Mouse (Mus musculus): ENCODE results near the gene Tmem255a.
A peak's percentile ranks its signal among the peaks of the same experiment; 100 is the strongest.

The Tmem255a gene

DNA sequence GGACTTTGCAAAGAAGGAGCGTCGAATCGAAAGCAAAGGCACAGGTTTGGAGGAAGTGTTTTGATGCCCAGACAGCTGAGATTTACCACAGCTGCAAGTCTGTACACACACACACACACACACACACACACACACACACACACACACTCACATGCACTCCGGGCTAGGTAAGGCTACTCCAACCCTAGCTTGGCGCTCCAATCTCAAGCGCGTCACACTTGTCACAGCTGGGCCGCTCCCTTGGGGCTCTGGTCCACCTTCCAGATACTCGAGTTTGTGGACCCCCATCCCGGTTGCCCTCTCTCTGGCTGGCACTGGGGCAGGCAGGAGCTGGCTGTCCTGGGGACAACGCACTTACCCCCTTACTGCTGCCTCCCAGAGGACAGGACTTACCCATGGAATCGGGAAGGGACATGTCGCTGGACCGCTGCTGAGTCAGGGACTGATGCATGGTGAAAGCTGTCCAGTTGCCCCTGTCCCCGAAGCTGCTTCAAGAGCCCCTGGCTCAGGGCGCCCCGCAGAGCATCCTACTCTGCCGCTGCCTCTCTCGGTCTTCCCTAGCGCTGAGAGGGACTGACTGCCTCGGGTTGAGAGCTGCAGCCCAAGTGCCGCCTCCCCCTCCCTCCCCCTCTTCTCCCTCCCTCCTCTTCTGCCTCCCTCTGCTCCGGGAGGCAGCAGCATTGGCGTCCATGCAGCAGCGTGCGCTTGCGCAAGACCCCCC lies at the start of gene Tmem255a:
Tmem255a (minus strand) TSS at position 589 of the 721 bp plus-strand sequence.
- peak; percentile 15 to 32 for DNase-seq

DNA sequence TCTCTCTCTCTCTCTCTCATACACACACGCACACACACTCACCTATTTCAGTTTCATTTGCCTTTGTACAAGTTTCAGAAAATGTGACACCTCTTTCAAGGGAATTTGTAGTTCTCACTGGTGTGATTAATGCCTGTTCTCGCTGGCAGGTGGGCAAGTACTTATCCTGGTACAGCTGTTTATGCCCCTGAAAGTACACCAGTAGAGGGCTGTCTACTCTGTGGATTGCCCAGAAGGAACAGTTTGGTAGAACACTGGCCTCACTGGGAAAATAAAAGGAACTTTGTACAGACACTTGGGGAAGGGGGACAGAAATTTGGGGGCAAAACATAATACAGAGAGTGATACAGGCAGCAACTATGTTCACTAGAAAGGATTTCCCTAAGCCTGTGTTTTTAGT lies 7.4 kb upstream of the Tmem255a start:
- DNase-seq = no peak

GRCm38 (mm10) chrX:38250352-38250950 lies 1.8 kb downstream of the Tmem255a start:
- DNase-seq = peak; percentile 21 to 41

DNA sequence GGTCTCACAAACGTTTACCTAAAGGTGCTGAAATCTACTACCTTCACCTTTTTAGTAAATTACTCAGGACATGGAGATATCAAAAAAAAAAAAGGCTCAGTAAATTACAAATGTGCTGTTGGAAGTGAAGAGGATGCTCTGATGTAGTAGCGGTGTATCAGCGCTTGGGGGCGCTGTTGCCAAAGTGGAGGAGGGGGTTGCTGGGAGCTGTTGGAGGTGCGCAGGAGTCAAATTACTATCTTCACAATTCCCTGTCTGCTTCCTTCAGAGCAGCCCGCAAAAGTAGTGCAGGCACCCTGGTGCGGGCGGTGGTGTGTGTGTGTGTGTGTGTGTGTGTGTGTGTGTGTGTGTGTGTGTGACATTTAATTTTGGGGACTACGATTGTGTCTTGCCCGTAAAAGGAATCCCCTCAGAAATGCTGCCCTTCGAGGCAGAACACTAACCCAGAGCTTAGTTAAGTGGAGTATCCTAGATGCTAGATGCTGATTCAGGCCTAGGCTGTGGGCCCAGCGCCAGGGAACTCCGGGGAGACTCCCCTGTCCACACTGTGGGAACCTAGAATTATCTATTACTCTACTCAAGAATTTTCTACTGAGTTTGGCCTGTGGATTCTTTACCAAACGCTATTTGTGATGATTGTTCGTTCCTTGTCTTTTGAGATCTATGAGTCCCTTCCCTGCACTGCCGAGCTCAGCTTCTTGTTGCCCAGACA lies 2.4 kb downstream of the Tmem255a start:
- peak; percentile 44 to 62 for DNase-seq

DNA sequence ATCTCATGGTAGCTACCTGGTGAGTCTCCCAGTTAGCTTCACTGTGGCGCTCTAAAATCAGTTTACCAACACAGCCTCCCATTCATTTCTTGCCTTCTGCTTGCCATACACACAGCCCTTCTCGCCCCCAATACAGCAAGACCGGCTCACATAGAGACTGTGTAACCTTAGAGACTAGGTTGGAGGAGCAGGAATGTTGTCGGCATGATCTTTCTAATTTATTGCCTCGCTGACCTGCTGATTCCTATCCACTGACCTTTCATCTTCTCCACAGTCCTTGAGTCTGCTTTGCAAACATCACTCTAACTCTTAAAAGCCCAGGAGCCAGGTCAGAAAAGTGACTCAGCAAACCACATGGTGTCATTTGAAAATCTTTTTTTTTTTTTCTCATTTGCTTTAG lies 4.6 kb downstream of the Tmem255a start:
- no peak for DNase-seq

- DNase-seq = no peak
Observed at GRCm38 (mm10) chrX:38247108-38247507, 5.1 kb downstream of the Tmem255a start.

- peak; percentile 8 to 50 for DNase-seq
Observed at GRCm38 (mm10) chrX:38237731-38238130, 14.5 kb downstream of the Tmem255a start.

- DNase-seq = no peak
Observed at GRCm38 (mm10) chrX:38229888-38230287, 22.4 kb downstream of the Tmem255a start.

DNA sequence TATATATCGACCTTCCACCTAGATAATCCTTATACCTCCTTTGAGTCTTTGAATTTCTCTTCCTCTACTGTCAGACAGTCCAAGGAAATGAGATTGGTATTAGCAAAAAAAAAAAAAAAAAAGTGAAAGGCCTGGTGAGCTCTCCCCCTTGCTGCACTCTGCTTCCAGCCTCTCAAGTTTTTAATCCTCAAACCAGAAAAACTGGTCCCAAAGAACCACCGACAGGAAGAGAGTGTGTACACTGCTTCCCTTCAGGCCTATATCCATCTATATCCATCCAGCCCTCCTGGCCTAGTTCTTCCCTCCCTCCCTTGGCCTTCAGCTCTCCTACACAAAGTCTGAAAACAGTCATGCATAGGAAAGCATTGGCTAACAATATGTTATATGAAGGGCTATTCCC lies 29.5 kb downstream of the Tmem255a start:
- no peak for DNase-seq

GRCm38 (mm10) chrX:38217676-38217991 lies 34.6 kb downstream of the Tmem255a start:
- DNase-seq = no peak

GRCm38 (mm10) chrX:38216986-38217675 lies 35.1 kb downstream of the Tmem255a start:
- no peak for DNase-seq

GRCm38 (mm10) chrX:38207392-38207791 lies 44.8 kb downstream of the Tmem255a start:
- no peak for DNase-seq

DNA sequence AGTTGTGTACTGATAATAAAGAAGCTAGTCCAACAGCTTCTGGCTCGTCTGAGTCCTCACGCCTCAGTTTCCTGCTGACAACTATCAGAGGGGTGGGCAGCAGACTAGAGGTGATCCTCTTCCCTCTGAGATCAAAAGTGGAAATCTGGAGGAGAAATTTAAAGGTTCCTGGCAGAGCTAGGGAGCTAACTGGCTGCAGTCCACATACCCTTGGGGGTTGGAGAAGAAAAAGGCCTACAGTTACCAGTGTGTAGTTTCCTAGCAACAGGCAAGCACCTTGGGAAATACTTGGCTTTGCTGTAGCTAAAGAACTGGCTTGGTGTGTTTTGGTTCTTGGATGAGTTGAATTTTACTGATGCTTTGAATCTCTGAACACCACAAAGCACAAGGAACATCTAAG lies 50.4 kb downstream of the Tmem255a start:
- DNase-seq = no peak

- DNase-seq = peak; percentile 4
Observed at GRCm38 (mm10) chrX:38190458-38190764, 61.8 kb downstream of the Tmem255a start.

- DNase-seq = peak; percentile 89 to 95
Observed at GRCm38 (mm10) chrX:38189552-38190457, 62.4 kb downstream of the Tmem255a start, which contains the start of gene Zbtb33. Gene Zbtb33 (plus strand): TSS chrX:38189793.

DNA sequence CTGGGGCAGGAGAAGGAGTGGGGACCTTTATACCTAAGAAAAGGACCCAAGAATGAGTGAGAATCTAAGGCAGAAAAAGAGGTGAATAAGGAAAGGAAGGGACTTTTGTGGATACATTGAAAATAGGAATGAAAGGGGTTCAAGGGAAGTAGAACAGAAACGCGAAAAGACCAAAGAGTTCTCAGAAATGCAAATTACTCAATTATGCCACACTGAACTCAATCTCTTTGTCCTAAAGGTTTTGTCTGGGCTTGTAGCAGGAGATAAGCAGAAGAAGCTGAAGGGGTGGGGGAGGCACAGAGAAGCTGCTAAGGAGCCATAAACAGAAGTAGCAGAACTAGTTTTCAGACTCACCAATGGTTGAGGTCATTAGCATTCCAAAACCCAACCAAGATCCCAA lies 66.7 kb downstream of the Tmem255a start:
- no peak for DNase-seq

- peak; percentile 20 to 72 for DNase-seq
Observed at GRCm38 (mm10) chrX:38181608-38182258, 70.5 kb downstream of the Tmem255a start.

GRCm38 (mm10) chrX:38180656-38181607 lies 71.3 kb downstream of the Tmem255a start:
- peak; percentile 27 to 34 for DNase-seq

- DNase-seq = peak; percentile 49 to 56
Observed at GRCm38 (mm10) chrX:38179891-38180310, 72.3 kb downstream of the Tmem255a start.

- no peak for DNase-seq
Observed at GRCm38 (mm10) chrX:38166592-38166991, 85.6 kb downstream of the Tmem255a start.

DNA sequence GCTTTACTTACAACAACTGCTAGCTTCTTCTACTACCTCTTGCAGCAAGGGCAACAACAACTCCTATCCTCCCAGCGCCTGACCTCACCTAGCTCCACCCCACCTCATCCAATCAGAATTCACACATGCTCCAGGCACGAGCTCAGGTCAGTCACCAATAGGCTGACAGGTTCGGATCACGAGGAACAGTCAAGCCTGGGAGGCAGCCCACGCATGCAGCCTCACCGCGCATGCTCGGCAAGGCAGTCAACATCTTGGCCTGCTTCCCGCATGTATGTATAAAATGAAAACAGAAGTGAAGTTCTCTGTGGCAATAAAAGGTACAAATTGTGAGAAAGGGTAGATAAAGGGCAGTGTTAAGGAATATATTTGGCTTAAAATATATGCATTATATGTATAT lies 86.2 kb downstream of the Tmem255a start:
- no peak for DNase-seq
